Mouse (Mus musculus) cerebellum, adult (tissue): ENCODE measurements around the gene Gucy2c.

ENCODE experiments used
- ATAC-seq: cut with Nextera tagmentation; 2 replicates; pipeline ENCODE4 v1.9.2; 2017; ENCODE audit warnings: mild to moderate bottlenecking, moderate library complexity, mixed read lengths; ENCODE audit not compliant: insufficient number of reproducible peaks, low FRiP score, low TSS enrichment

The Gucy2c gene

DNA sequence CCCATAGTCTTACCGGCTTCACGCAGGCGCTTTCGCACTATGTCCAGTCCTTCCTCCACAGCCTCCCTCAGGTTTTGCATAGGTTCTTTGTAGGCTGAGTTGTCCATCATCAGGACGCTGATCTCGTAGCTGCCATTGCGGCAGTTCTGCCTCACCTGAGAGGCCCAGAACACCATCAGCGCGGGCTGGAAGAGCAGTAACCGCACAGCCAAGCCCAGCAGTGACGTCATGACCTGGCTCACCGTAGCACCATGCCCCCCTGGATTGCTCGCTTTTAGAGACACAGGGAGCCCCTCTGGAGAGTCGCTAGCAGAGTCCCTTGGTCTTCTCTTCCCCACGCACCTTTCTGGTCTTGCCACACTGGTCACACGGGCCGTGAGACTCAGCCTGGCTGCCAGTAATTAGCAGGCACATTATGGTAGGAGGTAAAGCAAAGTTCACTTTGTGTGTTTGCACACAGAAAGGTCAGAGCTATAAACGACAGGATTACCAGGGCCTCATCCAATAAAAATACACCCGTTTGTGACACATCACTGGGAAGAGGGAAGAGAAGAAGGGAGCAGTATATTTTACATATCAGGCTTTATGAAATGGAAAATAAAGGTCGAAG is at the start of gene Gucy2c:
Gucy2c (minus strand) TSS at position 389 of the 610 bp plus-strand sequence.
- ATAC-seq: no peak

GRCm38 (mm10) chr6:136828681-136829080 is 47.1 kb upstream of the Gucy2c start:
- no peak for ATAC-seq

GRCm38 (mm10) chr6:136827881-136828561 is 46.5 kb upstream of the Gucy2c start, which contains the start of gene Wbp11:
TSS of gene Wbp11 (minus strand) at chr6:136828233.
- peak; percentile 100 for ATAC-seq

DNA sequence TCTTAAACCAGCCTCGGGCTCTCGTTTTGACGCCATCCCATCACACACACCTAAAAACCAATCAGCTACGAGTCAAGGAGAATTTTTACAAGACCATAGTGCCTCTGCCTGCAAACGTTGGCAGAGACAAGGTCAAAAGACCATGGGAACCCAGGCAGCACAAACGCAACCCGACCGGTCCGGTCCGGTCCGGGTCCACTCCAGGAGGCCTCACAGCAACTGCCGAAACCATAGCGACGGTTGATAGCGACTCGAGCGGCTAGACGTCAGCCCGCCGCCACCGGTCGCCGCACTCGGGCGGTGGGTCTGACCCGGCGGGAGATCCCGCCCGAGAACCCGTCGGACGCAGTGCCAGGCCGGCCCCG is 45.9 kb upstream of the Gucy2c start, which contains the start of gene BC049715:
BC049715 (plus strand) TSS at position 111 of the 365 bp plus-strand sequence.
- 0 out of 2 replicates have a peak, but pooled peaks have one; percentile 4 for ATAC-seq

DNA sequence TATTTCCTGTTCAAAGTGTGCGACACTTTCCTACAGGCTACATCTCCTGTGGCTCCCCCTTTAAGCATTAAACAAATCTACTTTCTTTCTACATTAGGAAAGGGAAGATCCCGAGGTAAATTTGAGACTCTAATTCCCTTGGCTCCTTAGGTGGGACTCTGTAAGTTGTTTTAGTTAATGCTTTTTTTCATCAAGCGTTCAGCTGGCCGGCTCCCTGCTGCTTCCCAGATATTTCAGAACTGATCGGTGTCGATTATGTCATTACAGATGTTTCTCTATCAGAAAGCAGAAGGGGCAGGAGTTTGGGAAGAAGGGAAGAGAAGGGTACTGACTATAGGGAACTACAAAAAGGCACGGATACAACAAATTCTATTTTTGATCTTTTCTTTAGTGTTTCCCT is 45.6 kb upstream of the Gucy2c start:
- no peak for ATAC-seq

GRCm38 (mm10) chr6:136824987-136825386 is 43.4 kb upstream of the Gucy2c start:
- no peak for ATAC-seq

DNA sequence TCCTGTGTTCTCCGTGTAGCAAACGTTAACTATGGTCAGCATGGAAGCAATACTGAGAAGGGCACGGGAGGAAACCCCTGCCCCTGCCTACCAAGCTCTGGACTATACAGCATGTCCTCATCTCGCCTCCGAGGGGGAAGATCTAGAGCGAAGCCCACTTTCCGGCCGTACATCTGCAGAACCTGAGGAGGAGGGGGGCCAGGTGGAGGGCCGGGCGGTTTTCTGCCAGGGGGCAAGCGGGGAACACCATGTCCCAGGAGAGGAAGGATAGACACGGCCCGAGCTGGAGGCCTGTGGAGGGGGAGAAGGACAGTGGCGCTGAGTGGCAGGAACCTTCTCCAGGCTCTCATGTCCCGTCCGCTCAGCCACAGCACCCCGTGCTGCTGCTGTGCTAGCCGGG is 39.5 kb upstream of the Gucy2c start:
- no peak for ATAC-seq

DNA sequence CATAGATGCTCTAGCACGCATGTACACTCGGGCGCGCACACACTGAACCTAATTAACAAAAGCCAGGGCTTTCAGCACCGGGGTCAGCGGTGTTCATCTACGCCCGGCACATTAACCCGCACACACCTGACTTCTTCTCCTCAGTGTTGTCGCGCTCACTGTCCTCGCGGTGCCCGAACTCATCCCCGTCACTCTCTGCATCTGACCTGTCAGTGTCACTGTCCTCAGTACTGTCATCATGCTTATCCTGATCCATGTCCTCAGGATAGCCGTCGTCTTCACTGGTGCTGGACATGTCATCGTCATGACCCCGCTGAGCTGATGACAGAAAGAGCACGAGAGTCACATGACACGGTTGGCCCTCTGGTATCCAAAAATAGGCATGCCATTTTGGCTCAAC is 38.8 kb upstream of the Gucy2c start:
- no peak for ATAC-seq

DNA sequence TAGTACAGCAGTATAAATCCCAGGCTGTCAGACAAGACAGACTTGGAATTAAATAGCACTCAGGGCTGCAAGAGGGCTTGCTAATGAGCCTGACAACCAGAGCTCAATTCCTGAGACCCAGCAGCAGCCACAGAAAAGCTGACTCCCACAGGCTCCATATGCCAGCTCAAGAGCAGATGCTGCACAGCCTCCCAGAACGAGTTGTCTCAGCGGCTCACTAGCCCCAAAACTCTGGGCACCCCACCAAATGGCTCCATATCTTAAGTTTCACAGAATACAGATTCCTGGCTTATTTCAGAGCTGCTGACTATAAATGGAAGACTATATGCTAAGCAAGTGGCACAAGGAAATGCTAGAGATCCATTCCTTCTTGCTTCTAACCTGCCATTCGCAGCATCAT is 36.0 kb upstream of the Gucy2c start:
- ATAC-seq: no peak

DNA sequence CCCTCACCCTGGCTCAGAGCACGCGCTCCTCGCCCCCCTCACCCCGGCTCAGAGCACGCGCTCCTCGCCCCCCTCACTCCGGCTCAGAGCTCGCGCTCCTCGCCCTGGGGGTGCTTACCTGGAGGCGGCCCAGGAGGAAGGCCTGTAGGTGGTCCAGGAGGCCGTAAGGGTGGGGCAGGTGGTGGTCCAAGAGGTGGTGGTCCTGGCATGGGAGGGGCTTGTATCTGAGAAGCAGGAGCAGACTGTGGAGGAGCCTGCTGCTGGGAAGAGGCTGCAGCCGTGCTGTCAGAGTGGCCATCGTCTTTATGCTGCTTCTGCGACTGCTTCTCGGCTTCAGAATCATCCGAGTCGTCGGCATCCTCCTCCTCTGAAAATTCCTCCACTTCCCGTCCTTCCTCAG is 35.3 kb upstream of the Gucy2c start:
- ATAC-seq: no peak

- no peak for ATAC-seq
Observed at GRCm38 (mm10) chr6:136815381-136815780, 33.8 kb upstream of the Gucy2c start.

DNA sequence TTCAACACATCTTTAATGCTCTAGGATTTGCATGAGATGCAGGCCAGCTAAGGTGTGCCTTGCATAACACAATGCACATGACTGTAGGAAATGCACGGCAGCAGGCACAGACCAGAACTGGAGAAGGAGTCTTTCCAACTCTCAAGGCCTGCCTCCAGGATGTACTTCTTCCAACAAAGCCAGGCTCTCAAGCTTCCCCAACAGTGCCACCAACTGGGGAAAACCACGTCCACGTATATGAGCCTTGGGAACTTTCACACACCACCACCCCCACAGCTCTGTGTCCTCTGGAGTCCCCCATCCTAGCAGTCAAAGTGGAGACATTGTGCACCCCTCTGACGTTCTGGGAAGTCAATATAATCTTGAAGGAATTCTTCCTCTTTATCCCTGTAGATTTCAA is 31.6 kb upstream of the Gucy2c start:
- ATAC-seq: no peak

- no peak for ATAC-seq
Observed at GRCm38 (mm10) chr6:136811196-136811595, 29.6 kb upstream of the Gucy2c start.

GRCm38 (mm10) chr6:136809673-136810072 is 28.1 kb upstream of the Gucy2c start:
- ATAC-seq: no peak

DNA sequence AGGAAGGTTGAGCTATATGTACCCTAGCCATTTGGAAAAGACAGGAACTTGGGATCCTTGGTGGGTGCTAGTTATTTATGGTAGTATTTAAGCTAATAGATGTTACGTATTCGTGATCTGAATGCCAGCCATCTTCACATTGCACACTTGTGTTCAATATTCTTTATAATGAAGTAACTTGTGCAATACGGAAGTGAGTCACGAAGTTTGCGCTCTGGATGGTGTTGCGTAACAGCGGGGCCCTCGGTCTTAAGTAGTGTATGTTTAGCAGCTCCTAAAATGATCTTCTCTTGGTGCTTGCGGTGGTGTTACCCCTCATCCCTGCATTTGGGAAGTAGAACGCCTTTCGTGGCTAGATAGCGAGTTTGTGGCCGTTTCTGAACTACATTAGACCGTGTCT is 27.5 kb upstream of the Gucy2c start:
- ATAC-seq: no peak

DNA sequence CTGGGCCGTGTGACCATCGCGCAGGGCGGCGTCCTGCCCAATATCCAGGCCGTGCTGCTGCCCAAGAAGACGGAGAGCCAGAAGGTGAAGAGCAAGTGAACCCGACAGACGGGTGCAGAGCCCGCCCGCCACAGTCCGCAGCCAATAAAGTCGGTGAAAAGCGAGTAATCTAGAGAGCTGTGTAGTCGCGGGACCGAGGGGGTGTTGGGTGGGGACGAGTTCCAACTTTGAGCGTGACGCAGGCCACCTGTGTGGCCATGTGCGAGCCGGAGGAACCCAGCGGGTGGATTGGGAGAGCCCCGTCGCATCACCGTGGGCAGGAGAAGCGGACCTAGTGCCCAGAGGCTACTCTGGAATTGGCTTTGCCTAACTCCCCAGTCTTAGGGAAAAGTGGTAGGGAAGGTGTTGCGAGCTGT is 27.1 kb upstream of the Gucy2c start:
- ATAC-seq: peak; percentile 3; the same call in 1 of the 2 replicates

- peak; percentile 86 for ATAC-seq
Observed at GRCm38 (mm10) chr6:136808014-136808417, 26.5 kb upstream of the Gucy2c start, which contains the start of gene H2afj. TSS of gene H2afj (plus strand) at chr6:136808244.

DNA sequence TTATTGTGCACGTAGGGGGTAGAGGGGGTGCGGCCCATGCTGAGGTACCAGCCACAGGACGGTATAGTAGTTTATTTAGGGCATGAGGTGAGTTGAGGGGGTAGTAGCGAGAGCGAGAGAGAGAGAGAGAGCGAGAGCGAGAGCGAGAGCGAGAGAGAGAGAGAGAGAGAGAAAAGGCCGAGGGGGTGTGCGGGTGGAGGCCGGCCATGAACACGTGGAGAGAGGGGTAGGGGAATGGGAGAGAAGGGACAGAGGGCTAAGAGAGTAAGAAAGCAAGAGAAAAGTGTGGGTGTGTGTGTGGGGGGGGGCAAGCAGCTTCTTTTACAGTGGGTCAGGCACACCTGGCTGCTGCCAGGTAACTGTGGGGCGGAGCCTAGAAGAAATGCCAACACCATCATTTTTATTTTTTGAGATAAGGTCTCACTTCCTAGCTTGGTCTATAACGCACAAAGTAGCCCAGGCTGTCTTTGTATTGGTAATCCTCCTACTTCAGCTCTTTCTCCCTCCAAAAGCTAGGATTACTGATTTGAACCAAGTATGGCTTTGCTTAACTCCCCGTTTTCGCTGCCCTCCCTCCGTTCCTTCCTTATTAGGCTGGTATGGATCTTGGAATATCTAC is 25.9 kb upstream of the Gucy2c start:
- ATAC-seq: no peak

- ATAC-seq: no peak
Observed at GRCm38 (mm10) chr6:136806819-136807218, 25.3 kb upstream of the Gucy2c start.

DNA sequence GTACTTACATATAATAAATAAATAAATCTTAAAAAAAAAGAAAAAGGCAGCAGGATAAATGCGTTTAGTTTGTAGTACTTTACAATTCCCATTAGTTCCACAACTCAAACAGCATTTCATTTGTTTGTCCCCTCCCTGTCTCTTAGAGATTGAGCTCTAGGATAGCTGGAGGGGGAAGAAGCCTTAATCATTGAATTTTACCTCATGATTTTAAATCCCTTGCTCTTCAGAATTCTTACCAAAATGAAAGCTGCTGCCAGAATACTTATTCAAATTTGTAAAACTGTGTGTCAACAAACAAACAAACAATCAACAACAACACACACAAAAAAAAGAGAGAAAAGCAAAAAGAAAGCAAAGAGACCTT is 23.8 kb upstream of the Gucy2c start:
- no peak for ATAC-seq

DNA sequence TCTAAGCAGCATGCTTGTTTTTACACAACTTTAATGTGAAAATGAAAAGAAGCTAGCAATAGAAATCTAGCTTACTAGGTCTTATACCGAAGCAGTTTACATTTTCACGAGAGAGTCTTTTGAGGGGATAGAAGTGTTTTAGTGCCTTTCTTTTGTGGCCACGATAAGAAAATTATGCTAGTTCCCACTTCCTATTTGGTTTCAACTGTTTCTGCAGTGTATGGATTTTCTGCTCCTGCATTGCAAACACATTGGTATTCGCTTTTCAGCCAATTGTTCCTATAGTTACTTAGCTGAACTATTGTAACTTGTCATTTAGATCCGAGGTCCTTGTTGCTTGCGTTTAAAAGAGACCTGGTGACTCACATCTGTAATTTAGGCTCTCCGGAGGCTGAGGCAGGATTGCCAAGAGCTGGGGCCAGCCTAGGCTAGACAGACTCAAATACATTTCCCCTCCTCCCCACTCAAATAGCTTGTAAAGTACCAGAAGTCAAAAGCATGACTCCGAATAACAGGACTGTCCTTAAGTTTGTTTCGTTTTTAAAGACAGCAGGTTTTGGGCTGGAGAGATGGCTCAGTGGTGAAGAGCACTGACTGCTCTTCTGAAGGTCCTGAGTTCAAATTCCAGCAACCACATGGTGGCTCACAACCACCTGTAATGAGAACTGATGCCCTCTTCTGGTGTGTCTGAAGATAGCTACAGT is 23.3 kb upstream of the Gucy2c start:
- ATAC-seq: no peak
